Mouse (Mus musculus): Measurements from ENCODE around the gene Adamts10.

- TF ChIP-seq CTCF (IDR thresholded peaks at IDR 0.05; ENCODE audit: extremely low read depth, insufficient read depth, low read length) (no peak), POLR2A (IDR thresholded peaks at IDR 0.05; ENCODE audit: extremely low read depth, insufficient read depth, low read length) (no peak)
These were observed 42.2 kb downstream of the Adamts10 start for GRCm38 (mm10) chr17:33566182-33566581.

All from cortical plate, adult 2 months (tissue).